Mouse (Mus musculus): Measurements from ENCODE around the gene Tmeff2. TPM values are rescaled to one million over a fixed set of nuclear protein-coding genes. Genes with fewer than 3 reads are reported as not detected.

The Tmeff2 gene
- polyA plus RNA-seq, 1 experiment: not detected

DNA sequence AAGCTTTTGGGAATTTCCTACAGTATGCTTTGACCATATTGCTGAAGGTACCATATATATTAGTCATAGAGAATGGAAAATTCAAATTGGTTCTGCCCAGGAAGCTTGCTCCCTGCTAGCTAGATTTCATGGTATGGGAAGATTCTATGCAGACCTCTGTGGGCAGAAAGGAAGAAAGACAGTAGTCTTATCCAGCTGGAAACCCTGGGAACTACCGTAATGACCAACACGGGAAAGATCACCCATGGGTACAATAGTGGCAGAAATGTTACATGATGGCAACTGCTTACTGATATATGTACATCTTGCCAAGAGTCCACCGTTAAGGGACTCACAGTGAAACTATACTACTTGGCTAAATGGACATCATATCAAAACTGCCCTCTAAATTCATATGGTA is 189.4 kb downstream of the Tmeff2 start:
- Histone ChIP-seq H3K4me1 (ENCODE audit: control insufficient read depth, insufficient read depth, low read length) (no peaks in the 10 kb centered on the region), H3K4me3 (ENCODE audit: insufficient read depth, low read depth, low read length) (no peak overlapping the region), H3K27ac (ENCODE audit: insufficient read depth, low read depth, low read length) (no peak overlapping the region)
- WGBS: 91% methylated on average over 3 of the region's 3 CpGs
- TF ChIP-seq CTCF (IDR thresholded peaks at IDR 0.05; ENCODE audit: insufficient read depth, low read depth, low read length) (no peak), POLR2A (IDR thresholded peaks at IDR 0.05; ENCODE audit: insufficient read depth, low read depth, low read length) (no peak)

DNA sequence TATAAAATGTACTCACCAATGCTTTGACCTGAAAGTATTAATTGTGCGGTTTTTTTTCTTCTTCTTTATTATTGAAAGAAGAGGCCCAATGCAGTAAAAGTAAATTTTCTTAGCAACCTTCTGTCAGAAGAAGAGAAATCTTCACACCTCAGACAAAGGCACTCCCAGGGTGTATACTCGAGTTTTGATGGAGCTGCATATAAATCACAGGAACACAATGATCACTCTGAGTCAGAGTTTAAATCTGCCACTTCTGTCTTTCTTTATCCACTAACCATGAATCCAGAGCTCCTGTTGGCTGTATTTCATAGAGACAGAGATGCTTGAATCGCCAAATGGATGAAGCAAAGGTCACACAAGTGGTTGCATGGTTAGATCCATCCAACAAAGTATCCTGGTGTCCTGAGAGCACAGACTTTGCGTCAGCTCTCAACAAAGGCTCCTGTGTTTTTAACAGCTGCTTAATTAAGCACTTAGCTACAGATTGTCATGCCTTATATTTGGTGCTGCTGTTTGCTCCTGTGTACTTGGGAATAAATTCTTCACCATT is 189.8 kb downstream of the Tmeff2 start:
- Histone ChIP-seq H3K4me1 (ENCODE audit: control insufficient read depth, insufficient read depth, low read length) (no peaks in the 10 kb centered on the region), H3K4me3 (ENCODE audit: insufficient read depth, low read depth, low read length) (no peak overlapping the region), H3K27ac (ENCODE audit: insufficient read depth, low read depth, low read length) (no peak overlapping the region)
- 64% methylated on average over 4 of the region's 4 CpGs for WGBS
- TF ChIP-seq CTCF (IDR thresholded peaks at IDR 0.05; ENCODE audit: insufficient read depth, low read depth, low read length) (no peak), POLR2A (IDR thresholded peaks at IDR 0.05; ENCODE audit: insufficient read depth, low read depth, low read length) (no peak)

DNA sequence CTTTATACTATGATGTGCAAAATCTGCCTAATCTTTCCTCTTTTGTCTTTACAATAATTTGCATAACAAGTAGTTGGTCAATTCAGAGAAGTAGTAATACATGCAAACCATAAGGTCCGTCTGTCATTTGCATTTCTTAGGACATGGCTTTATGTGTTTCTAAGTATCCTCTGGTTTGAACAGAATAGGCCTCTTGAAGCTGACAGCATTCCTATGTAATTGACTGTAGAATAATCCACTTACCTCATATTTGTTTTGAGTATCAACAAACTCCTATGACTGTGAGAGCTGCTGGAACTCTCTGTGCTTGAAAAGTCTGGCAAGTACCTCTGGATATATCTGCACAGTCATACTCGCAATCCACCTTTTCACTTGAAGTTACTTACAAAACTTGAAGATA is 194.3 kb downstream of the Tmeff2 start:
- no peak overlapping the region for H3K4me3 ChIP-seq (ENCODE audit: insufficient read depth, low read depth, low read length)
- TF ChIP-seq POLR2A (IDR thresholded peaks at IDR 0.05; ENCODE audit: insufficient read depth, low read depth, low read length) (no peak), CTCF (IDR thresholded peaks at IDR 0.05; ENCODE audit: insufficient read depth, low read depth, low read length) (no peak)
- H3K4me1 ChIP-seq (ENCODE audit: control insufficient read depth, insufficient read depth, low read length): peaks cover 5% of the 10 kb centered on the region; the same call in 1 of the 2 replicates
- H3K27ac ChIP-seq (ENCODE audit: insufficient read depth, low read depth, low read length): no peak overlapping the region
- WGBS: 80% methylated on average over 2 of the region's 2 CpGs

DNA sequence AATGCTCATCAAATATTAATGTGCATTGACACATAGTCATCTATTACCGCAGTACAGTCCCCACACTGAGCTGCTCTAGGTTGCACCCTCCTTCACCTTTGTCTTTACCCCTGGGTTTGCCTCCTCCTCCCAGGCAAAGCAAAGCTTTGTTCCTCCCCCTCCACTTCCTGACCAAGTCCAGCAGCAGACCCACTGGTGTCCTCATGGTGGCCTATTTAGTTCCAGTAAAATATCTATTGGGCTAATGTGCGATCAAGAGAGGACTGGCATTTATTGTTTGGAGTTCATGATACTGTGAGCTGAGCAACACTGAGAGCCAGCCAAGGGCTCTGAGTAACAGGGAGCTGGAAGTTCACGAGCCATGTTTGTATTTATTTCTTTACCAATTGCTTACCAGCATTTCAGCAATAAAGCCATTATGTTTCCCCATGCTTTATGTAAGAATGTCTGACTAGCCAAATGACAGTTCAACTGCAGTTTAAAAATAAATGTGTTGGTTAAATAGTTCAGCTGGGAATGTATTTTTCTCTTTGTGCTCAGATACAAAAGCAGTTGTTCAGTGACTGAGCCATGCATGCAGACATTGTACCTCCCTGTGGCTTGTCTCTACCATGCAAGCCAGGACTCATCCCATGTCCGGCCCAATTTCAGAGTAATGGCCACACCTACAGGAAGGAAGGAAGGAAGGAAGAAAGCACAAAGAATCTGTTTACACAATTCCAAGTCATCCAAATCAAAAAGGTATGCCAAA is 196.6 kb downstream of the Tmeff2 start:
- TF ChIP-seq POLR2A (IDR thresholded peaks at IDR 0.05; ENCODE audit: insufficient read depth, low read depth, low read length): no peak
- no peak for TF ChIP-seq CTCF (IDR thresholded peaks at IDR 0.05; ENCODE audit: insufficient read depth, low read depth, low read length)
- H3K27ac ChIP-seq (ENCODE audit: insufficient read depth, low read depth, low read length): peak overlapping the region; percentile 75
- peaks cover 5% of the 10 kb centered on the region; the same call in 1 of the 2 replicates for H3K4me1 ChIP-seq (ENCODE audit: control insufficient read depth, insufficient read depth, low read length)
- 31% methylated on average over 4 of the region's 4 CpGs for WGBS
- no peak overlapping the region for H3K4me3 ChIP-seq (ENCODE audit: insufficient read depth, low read depth, low read length)

DNA sequence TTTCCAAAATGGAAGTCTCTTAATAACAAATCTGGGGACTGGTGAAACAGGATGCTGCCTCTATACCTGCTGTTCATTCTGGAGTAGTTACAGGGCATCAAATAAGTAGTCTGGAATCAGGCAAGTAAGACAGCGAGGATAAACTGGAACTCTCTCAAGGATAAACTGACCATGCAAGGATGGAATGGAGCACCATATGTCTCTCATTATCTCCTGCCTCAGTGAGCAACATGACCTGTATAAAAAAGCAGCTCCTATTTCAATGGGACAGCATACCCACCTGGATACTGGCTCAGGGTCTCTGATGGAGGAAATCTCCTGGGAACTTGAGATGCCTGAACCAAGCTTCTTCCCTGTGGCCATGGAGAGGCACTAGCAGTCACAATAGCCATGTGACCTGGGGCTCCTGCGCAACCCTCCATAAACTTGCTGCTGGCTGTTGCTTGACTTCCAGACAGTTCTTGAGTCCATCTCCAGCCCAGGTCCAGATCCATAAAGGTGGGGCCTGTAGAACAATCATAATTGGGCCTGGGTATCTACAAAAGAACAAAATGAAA is 200.7 kb downstream of the Tmeff2 start:
- Histone ChIP-seq H3K4me1 (ENCODE audit: control insufficient read depth, insufficient read depth, low read length) (peaks cover 4% of the 10 kb centered on the region; the same call in 1 of the 2 replicates), H3K27ac (ENCODE audit: insufficient read depth, low read depth, low read length) (no peak overlapping the region), H3K4me3 (ENCODE audit: insufficient read depth, low read depth, low read length) (no peak overlapping the region)
- WGBS: 99% methylated on average over 2 of the region's 2 CpGs
- TF ChIP-seq CTCF (IDR thresholded peaks at IDR 0.05; ENCODE audit: insufficient read depth, low read depth, low read length) (no peak), POLR2A (IDR thresholded peaks at IDR 0.05; ENCODE audit: insufficient read depth, low read depth, low read length) (no peak)

DNA sequence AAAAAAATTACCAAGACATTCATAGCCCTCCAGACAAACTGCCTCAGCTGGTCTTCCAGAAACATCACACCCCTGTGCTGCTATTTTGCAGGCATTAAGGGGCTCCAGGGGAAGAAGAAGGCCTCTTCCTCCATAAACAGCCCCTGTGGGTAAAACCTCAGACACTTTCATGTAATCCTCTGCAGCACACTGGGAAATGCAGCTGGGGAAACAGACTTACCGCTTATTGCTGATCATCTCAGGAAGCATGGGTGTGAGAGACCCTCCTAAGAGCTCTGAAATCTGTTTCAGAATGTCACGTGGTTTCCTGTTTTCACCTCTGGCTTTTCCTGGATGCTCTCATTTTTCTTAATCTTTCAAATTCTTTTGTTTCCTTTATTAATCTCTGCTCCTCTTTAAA is 204.3 kb downstream of the Tmeff2 start:
- 41% methylated on average over 2 of the region's 2 CpGs for WGBS
- no peaks in the 10 kb centered on the region for H3K4me1 ChIP-seq (ENCODE audit: control insufficient read depth, insufficient read depth, low read length)
- TF ChIP-seq CTCF (IDR thresholded peaks at IDR 0.05; ENCODE audit: insufficient read depth, low read depth, low read length) (no peak), POLR2A (IDR thresholded peaks at IDR 0.05; ENCODE audit: insufficient read depth, low read depth, low read length) (no peak)
- H3K27ac ChIP-seq (ENCODE audit: insufficient read depth, low read depth, low read length): no peak overlapping the region
- H3K4me3 ChIP-seq (ENCODE audit: insufficient read depth, low read depth, low read length): no peak overlapping the region

DNA sequence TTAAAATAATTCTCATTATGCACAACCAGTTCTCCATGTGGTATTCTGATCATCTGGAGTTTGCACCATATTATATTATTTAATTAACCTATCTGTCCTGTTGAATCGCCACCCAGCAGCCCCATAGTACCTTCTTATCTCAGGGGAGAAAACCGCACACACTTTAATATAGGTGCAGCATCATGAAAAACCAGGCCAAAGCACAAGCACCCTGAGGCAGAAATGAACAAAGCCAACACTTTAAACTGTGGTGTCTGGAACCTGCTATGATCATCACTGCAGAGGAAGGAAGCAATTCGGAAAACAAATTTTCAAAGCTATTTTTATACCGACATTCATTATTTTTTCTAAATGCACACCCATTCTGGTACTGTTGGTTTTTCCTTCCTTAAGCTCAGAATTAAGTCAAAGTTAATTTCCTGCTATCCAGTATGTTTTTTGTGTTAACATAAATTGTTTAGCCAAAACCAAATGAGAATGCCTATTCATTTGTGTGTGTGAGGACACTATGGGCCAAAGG is 206.0 kb downstream of the Tmeff2 start:
- WGBS: 49% methylated on average over 4 of the region's 4 CpGs
- Histone ChIP-seq H3K27ac (ENCODE audit: insufficient read depth, low read depth, low read length) (no peak overlapping the region), H3K4me3 (ENCODE audit: insufficient read depth, low read depth, low read length) (no peak overlapping the region)

DNA sequence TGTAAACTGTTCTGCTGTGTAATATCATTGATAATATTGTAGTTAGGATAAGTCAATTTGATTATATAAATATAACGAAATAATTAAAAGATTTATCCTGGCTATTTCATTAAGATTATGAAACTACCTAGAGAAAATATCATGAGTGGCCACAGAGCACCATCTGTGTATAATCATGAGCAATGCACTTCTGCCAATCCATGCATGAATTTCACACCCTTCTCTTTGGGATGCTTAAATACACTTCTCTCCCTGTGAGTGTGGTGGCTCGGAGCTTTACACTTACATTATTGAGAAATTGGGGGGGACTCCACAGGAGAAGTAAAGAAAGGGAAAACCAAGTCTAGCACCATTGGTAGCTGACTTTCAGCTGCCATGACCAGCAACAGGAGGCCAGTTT is 206.9 kb downstream of the Tmeff2 start:
- no peak for TF ChIP-seq POLR2A (IDR thresholded peaks at IDR 0.05; ENCODE audit: insufficient read depth, low read depth, low read length)
- no peak for TF ChIP-seq CTCF (IDR thresholded peaks at IDR 0.05; ENCODE audit: insufficient read depth, low read depth, low read length)
- Histone ChIP-seq H3K27ac (ENCODE audit: insufficient read depth, low read depth, low read length) (no peak overlapping the region), H3K4me1 (ENCODE audit: control insufficient read depth, insufficient read depth, low read length) (no peaks in the 10 kb centered on the region), H3K4me3 (ENCODE audit: insufficient read depth, low read depth, low read length) (no peak overlapping the region)
- 70% methylated on average over 2 of the region's 2 CpGs for WGBS

More for the DNA sequence above, 206.0 kb downstream of the Tmeff2 start:
- TF ChIP-seq POLR2A (IDR thresholded peaks at IDR 0.05; ENCODE audit: insufficient read depth, low read depth, low read length) (no peak), CTCF (IDR thresholded peaks at IDR 0.05; ENCODE audit: insufficient read depth, low read depth, low read length) (no peak)
- no peaks in the 10 kb centered on the region for H3K4me1 ChIP-seq (ENCODE audit: control insufficient read depth, insufficient read depth, low read length)

DNA sequence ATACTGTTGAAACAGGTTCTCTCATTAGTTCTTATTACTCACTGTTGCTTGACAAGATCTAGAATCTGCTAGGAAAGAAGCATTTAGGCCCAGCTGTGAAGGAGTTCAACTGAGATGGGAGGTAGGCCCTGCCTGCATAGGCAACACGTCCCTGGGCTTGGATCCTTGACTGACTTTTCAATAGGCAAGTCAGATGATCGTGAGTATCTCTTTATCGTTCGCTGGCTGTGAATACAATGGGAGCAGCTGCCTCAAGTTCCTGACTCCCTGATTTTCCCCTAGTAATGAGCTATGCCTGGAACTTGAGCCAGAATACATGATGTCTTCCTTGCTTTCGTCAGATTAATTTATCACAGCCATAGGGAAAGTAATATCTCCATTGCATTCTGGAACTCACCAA is 214.3 kb downstream of the Tmeff2 start:
- H3K27ac ChIP-seq (ENCODE audit: insufficient read depth, low read depth, low read length): no peak overlapping the region
- no peak overlapping the region for H3K4me3 ChIP-seq (ENCODE audit: insufficient read depth, low read depth, low read length)
- WGBS: 42% methylated on average over 5 of the region's 5 CpGs
- no peaks in the 10 kb centered on the region for H3K4me1 ChIP-seq (ENCODE audit: control insufficient read depth, insufficient read depth, low read length)
- TF ChIP-seq CTCF (IDR thresholded peaks at IDR 0.05; ENCODE audit: insufficient read depth, low read depth, low read length) (no peak), POLR2A (IDR thresholded peaks at IDR 0.05; ENCODE audit: insufficient read depth, low read depth, low read length) (no peak)

Data from olfactory bulb, adult 2 months (tissue).